Mouse (Mus musculus) heart, embryonic 14.5 days (tissue): ENCODE measurements at regions not wholly inside any gene's neighbourhood (a gene's known extent, or its start where the extent isn't known, plus 50 kb on each side); places are given as distances from the start of the nearest gene placed in this dataset.

Experiments
- ATAC-seq: fragments of 200-750 bp; cut with Nextera tagmentation; 2 replicates; pipeline ENCODE4 v1.8.0; 2017; ENCODE audit warnings: low read depth, moderate TSS enrichment; ENCODE audit not compliant: insufficient number of reproducible peaks, insufficient read depth, low FRiP score
- H3K27ac ChIP-seq, 2 experiments: fragments of 200-500 bp in 1 of 2; fragments of 300-500 bp in 1 of 2; sonication (generic) in 1 of 2; replicated peaks in 1 of 2; 2 replicates each; pipeline ENCODE4 v1.5.1; 2012 to 2014; ENCODE audit warnings: low read depth in 2 of 2, low read length in 2 of 2, control low read depth in 1 of 2, mild to moderate bottlenecking in 1 of 2, mixed read lengths in 1 of 2; ENCODE audit not compliant: control insufficient read depth in 1 of 2, insufficient read depth in 1 of 2
- H3K27me3 ChIP-seq: fragments of 300-500 bp; sonication (generic); 2 replicates; pipeline ENCODE4 v1.6.1; 2014; ENCODE audit warnings: mild to moderate bottlenecking, low read length, control low read depth; ENCODE audit not compliant: control insufficient read depth, insufficient read depth
- H3K36me3 ChIP-seq: fragments of 300-500 bp; sonication (generic); 2 replicates; pipeline ENCODE4 v1.6.1; 2014; ENCODE audit warnings: mild to moderate bottlenecking, control low read depth, low read length, mixed read lengths; ENCODE audit not compliant: control insufficient read depth, insufficient read depth
- H3K4me1 ChIP-seq, 2 experiments: fragments of 200-500 bp in 1 of 2; fragments of 300-500 bp in 1 of 2; sonication (generic) in 1 of 2; 2 replicates each; pipeline ENCODE4 v1.6.1; 2012 to 2014; ENCODE audit warnings: low read length in 2 of 2, control low read depth in 1 of 2, mixed read lengths in 1 of 2; ENCODE audit not compliant: control insufficient read depth in 2 of 2, insufficient read depth in 2 of 2
- H3K4me2 ChIP-seq: fragments of 300-500 bp; sonication (generic); 2 replicates; pipeline ENCODE4 v1.6.1; 2014; ENCODE audit warnings: mild to moderate bottlenecking, low read length
- H3K4me3 ChIP-seq, 2 experiments: fragments of 200-500 bp in 1 of 2; fragments of 300-500 bp in 1 of 2; sonication (generic) in 1 of 2; 2 replicates each; pipeline ENCODE4 v1.5.1; 2012 to 2014; ENCODE audit warnings: low read length in 2 of 2, mild to moderate bottlenecking in 2 of 2, control low read depth in 1 of 2, low read depth in 1 of 2, moderate library complexity in 1 of 2; ENCODE audit not compliant: control insufficient read depth in 1 of 2, insufficient read depth in 1 of 2
- H3K9ac ChIP-seq: fragments of 300-500 bp; sonication (generic); 2 replicates; pipeline ENCODE4 v1.6.1; 2014; ENCODE audit warnings: mild to moderate bottlenecking, low read length
- H3K9me3 ChIP-seq: fragments of 300-500 bp; sonication (generic); 2 replicates; pipeline ENCODE4 v1.6.1; 2016; ENCODE audit warnings: low read length, control low read depth; ENCODE audit not compliant: control insufficient read depth
- WGBS: fragments of 180-500 bp; shearing (Covaris S2); extraction: QIAGEN DNeasy Blood & Tissue Kit; methylation state at CpG from one replicate; pipeline ENCODE4 v1.1.7; 2014; 5-methylcytosine and 5-hydroxymethylcytosine counted together

DNA sequence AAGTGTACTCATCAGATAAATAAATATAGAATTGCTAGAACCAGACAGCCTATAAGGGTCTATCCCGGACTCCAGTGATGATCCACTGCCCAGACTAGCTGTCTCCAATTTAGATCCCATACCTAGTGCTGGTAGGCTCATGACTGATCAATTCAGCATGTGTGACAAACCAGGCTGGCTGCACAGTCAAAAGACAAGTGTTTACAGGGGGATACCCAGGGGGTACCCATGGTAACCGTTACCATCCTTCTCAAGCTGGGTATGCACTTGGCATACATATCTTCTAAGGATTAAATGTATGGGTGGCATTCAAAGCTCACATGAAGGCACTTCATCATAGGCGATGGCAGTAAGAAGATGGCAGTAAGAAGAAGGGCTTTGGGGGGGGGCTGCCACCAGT lies 109.3 kb upstream of the Mafb start:
- Histone ChIP-seq H3K27ac (no peak overlapping the region), H3K4me1 (peaks cover 12 to 17% of the 10 kb centered on the region in 2 experiments; a peak in 2 of 4 replicates), H3K9me3 (no peaks in the 10 kb centered on the region), H3K4me3 (no peak overlapping the region), H3K27me3 (peaks cover 3% of the 10 kb centered on the region; the same call in 1 of the 2 replicates), H3K36me3 (no peaks in the 10 kb centered on the region), H3K9ac (no peak overlapping the region), H3K4me2 (no peak overlapping the region)
- ATAC-seq = no peak
- WGBS = 81% methylated on average over 3 of the region's 3 CpGs

GRCm38 (mm10) chr2:160479240-160479639 lies 112.4 kb upstream of the Mafb start:
- H3K27ac ChIP-seq = no peak overlapping the region
- ATAC-seq = no peak
- H3K27me3 ChIP-seq = peaks cover 3% of the 10 kb centered on the region; the same call in 1 of the 2 replicates
- no peak overlapping the region for H3K4me2 ChIP-seq
- H3K4me1 ChIP-seq = no peaks in the 10 kb centered on the region
- 51% methylated on average over 7 of the region's 7 CpGs for WGBS
- H3K9ac ChIP-seq = no peak overlapping the region
- no peak overlapping the region for H3K4me3 ChIP-seq
- no peaks in the 10 kb centered on the region for H3K36me3 ChIP-seq
- H3K9me3 ChIP-seq = no peaks in the 10 kb centered on the region

GRCm38 (mm10) chr2:160485097-160485496 lies 118.2 kb upstream of the Mafb start:
- no peak for ATAC-seq
- H3K4me3 ChIP-seq = no peak overlapping the region
- H3K4me2 ChIP-seq = no peak overlapping the region
- no peaks in the 10 kb centered on the region for H3K9me3 ChIP-seq
- H3K36me3 ChIP-seq = no peaks in the 10 kb centered on the region
- WGBS = 86% methylated on average over 5 of the region's 5 CpGs
- no peak overlapping the region for H3K27ac ChIP-seq
- no peaks in the 10 kb centered on the region for H3K4me1 ChIP-seq
- no peaks in the 10 kb centered on the region for H3K27me3 ChIP-seq
- no peak overlapping the region for H3K9ac ChIP-seq

- Histone ChIP-seq H3K36me3 (no peaks in the 10 kb centered on the region), H3K4me2 (no peak overlapping the region)
- WGBS = 78% methylated on average over 5 of the region's 5 CpGs
Measured at GRCm38 (mm10) chr2:160485515-160485914, 118.7 kb upstream of the Mafb start.

DNA sequence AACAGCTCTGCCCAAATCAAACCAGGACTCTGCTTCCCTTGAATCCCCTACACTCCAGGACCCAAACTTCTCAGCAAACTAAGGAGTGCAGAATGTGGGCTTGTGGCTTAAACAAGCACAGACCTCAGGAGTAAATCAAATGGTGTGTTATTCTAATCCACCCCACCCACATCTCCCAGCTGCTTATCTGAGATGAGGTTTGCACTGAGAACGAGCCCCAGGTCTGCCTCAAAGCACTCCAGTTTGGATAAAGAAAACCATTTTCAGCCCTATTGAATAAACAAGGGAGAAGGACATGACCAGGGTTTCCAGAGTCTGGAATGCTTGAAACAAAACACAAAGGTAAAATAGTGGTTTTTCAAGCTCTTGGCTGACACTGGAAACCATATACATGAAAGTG lies 132.9 kb upstream of the Mafb start:
- Histone ChIP-seq H3K4me1 (0 out of 4 replicates have a peak, but pooled peaks cover 0 to 2% of the 10 kb centered on the region in 2 experiments), H3K4me2 (no peak overlapping the region), H3K27ac (no peak overlapping the region), H3K9ac (no peak overlapping the region), H3K36me3 (no peaks in the 10 kb centered on the region), H3K9me3 (no peaks in the 10 kb centered on the region), H3K27me3 (no peaks in the 10 kb centered on the region), H3K4me3 (no peak overlapping the region)
- 0% methylated on average over 1 of the region's 1 CpGs for WGBS
- no peak for ATAC-seq

More at GRCm38 (mm10) chr2:160485515-160485914, 118.7 kb upstream of the Mafb start:
- no peak overlapping the region for H3K9ac ChIP-seq
- no peaks in the 10 kb centered on the region for H3K9me3 ChIP-seq
- H3K27me3 ChIP-seq = no peaks in the 10 kb centered on the region
- no peak overlapping the region for H3K27ac ChIP-seq
- H3K4me3 ChIP-seq = no peak overlapping the region
- ATAC-seq = no peak
- H3K4me1 ChIP-seq = no peaks in the 10 kb centered on the region

DNA sequence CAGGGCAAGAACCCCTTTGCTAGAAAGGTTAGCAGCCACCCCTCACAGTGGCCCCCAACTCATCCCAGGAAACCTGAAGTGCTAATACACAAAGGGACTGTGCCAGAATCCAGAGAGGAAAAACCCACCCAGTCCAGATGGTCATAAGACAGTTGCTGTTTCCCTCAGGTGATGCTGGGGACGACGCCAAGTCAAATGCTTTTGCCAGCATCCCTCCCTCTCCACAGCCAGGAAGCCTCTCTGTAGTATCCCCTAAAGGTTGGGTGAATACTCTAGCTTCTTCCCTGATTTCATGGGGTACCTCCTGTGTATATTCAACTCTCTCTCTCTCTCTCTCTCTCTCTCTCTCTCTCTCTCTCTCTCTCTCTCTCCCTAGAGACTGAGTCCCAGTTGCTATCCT lies 136.0 kb upstream of the Mafb start:
- 65% methylated on average over 2 of the region's 2 CpGs for WGBS
- H3K9me3 ChIP-seq = no peaks in the 10 kb centered on the region
- H3K27ac ChIP-seq = no peak overlapping the region
- no peak overlapping the region for H3K9ac ChIP-seq
- H3K4me1 ChIP-seq = 0 out of 4 replicates have a peak, but pooled peaks cover 0 to 2% of the 10 kb centered on the region in 2 experiments
- no peak for ATAC-seq
- no peaks in the 10 kb centered on the region for H3K27me3 ChIP-seq
- no peak overlapping the region for H3K4me3 ChIP-seq
- H3K4me2 ChIP-seq = no peak overlapping the region
- H3K36me3 ChIP-seq = no peaks in the 10 kb centered on the region

- no peaks in the 10 kb centered on the region for H3K36me3 ChIP-seq
- H3K4me3 ChIP-seq = no peak overlapping the region
- H3K27ac ChIP-seq = no peak overlapping the region
- no peaks in the 10 kb centered on the region for H3K27me3 ChIP-seq
- H3K9me3 ChIP-seq = no peaks in the 10 kb centered on the region
- no peak for ATAC-seq
- 84% methylated on average over 16 of the region's 16 CpGs for WGBS
- no peak overlapping the region for H3K9ac ChIP-seq
- 0 out of 4 replicates have a peak, but pooled peaks cover 0 to 2% of the 10 kb centered on the region in 2 experiments for H3K4me1 ChIP-seq
- H3K4me2 ChIP-seq = no peak overlapping the region
Measured at GRCm38 (mm10) chr2:160503597-160504393, 136.9 kb upstream of the Mafb start.

DNA sequence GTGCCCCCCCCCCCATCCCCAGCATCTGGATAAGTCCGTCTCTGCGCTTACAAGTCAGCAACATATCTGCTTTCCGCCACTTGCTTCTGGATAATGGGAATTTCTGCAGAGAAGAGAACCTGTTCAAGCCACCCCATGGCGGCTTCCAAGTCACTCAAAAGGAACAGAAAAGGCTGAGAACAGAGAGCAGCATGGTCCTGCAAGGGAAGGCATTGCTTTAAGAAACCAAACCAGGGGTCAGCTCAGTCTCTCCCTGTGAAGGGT lies 137.5 kb upstream of the Mafb start:
- 81% methylated on average over 4 of the region's 4 CpGs for WGBS
- Histone ChIP-seq H3K27me3 (no peaks in the 10 kb centered on the region), H3K36me3 (no peaks in the 10 kb centered on the region), H3K4me2 (no peak overlapping the region), H3K27ac (no peak overlapping the region), H3K4me3 (no peak overlapping the region), H3K4me1 (0 out of 4 replicates have a peak, but pooled peaks cover 0 to 2% of the 10 kb centered on the region in 2 experiments), H3K9me3 (no peaks in the 10 kb centered on the region), H3K9ac (no peak overlapping the region)
- ATAC-seq = no peak
